Mouse (Mus musculus): ENCODE measurements around the gene Vps52. TPM values are rescaled to one million over a fixed set of nuclear protein-coding genes. Genes with fewer than 3 reads are reported as not detected.
A peak's percentile ranks its signal among the peaks of the same experiment; 100 is the strongest.
"Not testable (repeated sequence)": the region's sequence is repeated elsewhere in the genome, so short reads cannot be mapped to it uniquely, and the experiment has no call there.

Gene Vps52
- polyA plus RNA-seq, 1 experiment, result 58.0 TPM

DNA sequence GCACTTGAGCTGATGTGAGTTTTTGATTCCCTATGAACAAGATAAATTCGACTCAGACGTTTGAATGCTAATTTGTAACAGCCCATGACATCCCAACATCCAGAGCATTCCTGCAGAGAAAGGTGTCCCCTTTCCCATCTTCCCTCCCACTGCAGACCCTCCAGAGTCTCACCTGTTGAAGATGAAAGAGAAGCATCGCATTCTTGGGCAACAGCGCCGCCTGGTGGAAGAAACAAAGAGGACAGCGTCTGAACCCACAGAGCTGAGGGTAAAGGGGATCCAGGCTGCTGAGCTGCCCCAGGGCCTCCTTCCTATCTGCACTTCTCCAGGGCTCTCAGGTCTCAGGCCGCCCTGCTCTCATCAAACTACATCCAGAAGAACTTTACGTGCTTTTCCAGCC lies 26.5 kb downstream of the Vps52 start:
- not testable (repeated sequence) for H3K27me3 ChIP-seq (ENCODE audit: control insufficient read depth, insufficient read depth, low read length); H3K4me3 ChIP-seq (ENCODE audit: extremely low read depth, insufficient read depth, insufficient read length); H3K27ac ChIP-seq (ENCODE audit: insufficient read depth, low read length); H3K36me3 ChIP-seq (ENCODE audit: control insufficient read depth, insufficient read depth, low read length)
- DNase-seq (ENCODE audit: low read depth in 1 of 2, low spot score in 2 of 2), result peak in 1 of 2 experiments; percentile 67
- 12% methylated on average over 8 of the region's 8 CpGs for WGBS
- peaks cover 22% of the 10 kb centered on the region for H3K4me1 ChIP-seq (ENCODE audit: control insufficient read depth, insufficient read depth, insufficient read length)
- TF ChIP-seq CTCF (IDR thresholded peaks at IDR 0.05; ENCODE audit: extremely low read depth, insufficient read depth, insufficient read length, insufficient replicate concordance), result peak; percentile 47; the same call in 1 of the 2 replicates

- H3K4me1 ChIP-seq (ENCODE audit: control insufficient read depth, insufficient read depth, insufficient read length), result peaks cover 3% of the 10 kb centered on the region; the same call in 1 of the 2 replicates
- TF ChIP-seq CTCF (IDR thresholded peaks at IDR 0.05; ENCODE audit: extremely low read depth, insufficient read depth, insufficient read length, insufficient replicate concordance) (peak; percentile 59; the same call in 1 of the 2 replicates), POLR2A (IDR thresholded peaks at IDR 0.05; ENCODE audit: low read depth, low read length) (no peak)
- DNase-seq (ENCODE audit: low read depth in 1 of 2, low spot score in 2 of 2), result peak; percentile 54 to 73
- no peaks in the 10 kb centered on the region for H3K27me3 ChIP-seq (ENCODE audit: control insufficient read depth, insufficient read depth, low read length)
- H3K4me3 ChIP-seq (ENCODE audit: extremely low read depth, insufficient read depth, insufficient read length), result no peak overlapping the region
- H3K36me3 ChIP-seq (ENCODE audit: control insufficient read depth, insufficient read depth, low read length), result peaks cover 9% of the 10 kb centered on the region
- no peak overlapping the region for H3K27ac ChIP-seq (ENCODE audit: insufficient read depth, low read length)
- 38% methylated on average over 10 of the region's 10 CpGs for WGBS
Observed at GRCm38 (mm10) chr17:33991788-33992664, 36.4 kb downstream of the Vps52 start.

- TF ChIP-seq POLR2A (IDR thresholded peaks at IDR 0.05; ENCODE audit: low read depth, low read length) (no peak), CTCF (IDR thresholded peaks at IDR 0.05; ENCODE audit: extremely low read depth, insufficient read depth, insufficient read length, insufficient replicate concordance) (no peak)
- peaks cover 23% of the 10 kb centered on the region for H3K36me3 ChIP-seq (ENCODE audit: control insufficient read depth, insufficient read depth, low read length)
- H3K4me1 ChIP-seq (ENCODE audit: control insufficient read depth, insufficient read depth, insufficient read length), result peaks cover 6% of the 10 kb centered on the region; the same call in 1 of the 2 replicates
- 88% methylated on average over 8 of the region's 8 CpGs for WGBS
- H3K4me3 ChIP-seq (ENCODE audit: extremely low read depth, insufficient read depth, insufficient read length), result no peak overlapping the region
- DNase-seq (ENCODE audit: low read depth in 1 of 2, low spot score in 2 of 2), result no peak
- no peak overlapping the region for H3K27ac ChIP-seq (ENCODE audit: insufficient read depth, low read length)
- no peaks in the 10 kb centered on the region for H3K27me3 ChIP-seq (ENCODE audit: control insufficient read depth, insufficient read depth, low read length)
Observed at GRCm38 (mm10) chr17:33994959-33995358, 39.3 kb downstream of the Vps52 start.

- Histone ChIP-seq H3K27me3 (ENCODE audit: control insufficient read depth, insufficient read depth, low read length) (no peaks in the 10 kb centered on the region), H3K27ac (ENCODE audit: insufficient read depth, low read length) (no peak overlapping the region), H3K4me3 (ENCODE audit: extremely low read depth, insufficient read depth, insufficient read length) (no peak overlapping the region), H3K4me1 (ENCODE audit: control insufficient read depth, insufficient read depth, insufficient read length) (peaks cover 6% of the 10 kb centered on the region; the same call in 1 of the 2 replicates), H3K36me3 (ENCODE audit: control insufficient read depth, insufficient read depth, low read length) (peaks cover 23% of the 10 kb centered on the region)
- no peak for DNase-seq (ENCODE audit: low read depth in 1 of 2, low spot score in 2 of 2)
- TF ChIP-seq POLR2A (IDR thresholded peaks at IDR 0.05; ENCODE audit: low read depth, low read length) (no peak), CTCF (IDR thresholded peaks at IDR 0.05; ENCODE audit: extremely low read depth, insufficient read depth, insufficient read length, insufficient replicate concordance) (no peak)
- 74% methylated on average over 3 of the region's 3 CpGs for WGBS
Observed at GRCm38 (mm10) chr17:33995651-33996050, 40.0 kb downstream of the Vps52 start.

GRCm38 (mm10) chr17:33997025-33997424 lies 41.4 kb downstream of the Vps52 start:
- 93% methylated on average over 2 of the region's 2 CpGs for WGBS
- peaks cover 10% of the 10 kb centered on the region; the same call in 1 of the 2 replicates for H3K4me1 ChIP-seq (ENCODE audit: control insufficient read depth, insufficient read depth, insufficient read length)
- not testable (repeated sequence) for DNase-seq (ENCODE audit: low read depth in 1 of 2, low spot score in 2 of 2)

DNA sequence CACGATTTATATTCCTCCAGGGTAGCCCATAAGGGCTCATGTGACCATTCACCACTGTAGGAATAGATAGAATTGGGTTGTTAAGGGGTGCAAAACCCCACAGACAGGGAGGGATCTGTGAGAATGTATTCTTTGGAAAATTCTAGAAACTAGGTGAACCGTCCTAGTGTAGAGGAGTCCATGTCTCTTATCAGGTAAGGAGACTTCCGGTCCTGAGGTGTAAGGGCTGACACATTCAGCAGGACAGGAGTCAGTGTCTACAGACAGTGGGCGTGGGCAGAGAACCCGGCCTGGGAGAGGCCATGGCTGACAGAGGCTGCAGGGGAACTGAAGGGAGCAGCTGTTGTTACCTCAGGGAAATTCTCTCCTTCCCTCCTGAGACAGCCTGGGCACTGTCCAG lies 43.1 kb downstream of the Vps52 start:
- Histone ChIP-seq H3K4me3 (ENCODE audit: extremely low read depth, insufficient read depth, insufficient read length) (peak overlapping the region; percentile 87), H3K36me3 (ENCODE audit: control insufficient read depth, insufficient read depth, low read length) (peaks cover 23% of the 10 kb centered on the region), H3K4me1 (ENCODE audit: control insufficient read depth, insufficient read depth, insufficient read length) (peaks cover 10% of the 10 kb centered on the region; the same call in 1 of the 2 replicates)
- WGBS, result 13% methylated on average over 5 of the region's 5 CpGs
- not testable (repeated sequence) for H3K27ac ChIP-seq (ENCODE audit: insufficient read depth, low read length); H3K27me3 ChIP-seq (ENCODE audit: control insufficient read depth, insufficient read depth, low read length); DNase-seq (ENCODE audit: low read depth in 1 of 2, low spot score in 2 of 2)

More at GRCm38 (mm10) chr17:33997025-33997424, 41.4 kb downstream of the Vps52 start:
- peaks cover 23% of the 10 kb centered on the region for H3K36me3 ChIP-seq (ENCODE audit: control insufficient read depth, insufficient read depth, low read length)
- H3K4me3 ChIP-seq (ENCODE audit: extremely low read depth, insufficient read depth, insufficient read length); H3K27ac ChIP-seq (ENCODE audit: insufficient read depth, low read length); H3K27me3 ChIP-seq (ENCODE audit: control insufficient read depth, insufficient read depth, low read length): not testable (repeated sequence)

All from spleen, adult 2 months (tissue).